Mouse (Mus musculus): ENCODE measurements around the gene S100a3. TPM values are rescaled to one million over a fixed set of nuclear protein-coding genes. Genes with fewer than 3 reads are reported as not detected.

Gene S100a3
- polyA plus RNA-seq, 1 experiment from 2014 or later: 2.6 TPM

DNA sequence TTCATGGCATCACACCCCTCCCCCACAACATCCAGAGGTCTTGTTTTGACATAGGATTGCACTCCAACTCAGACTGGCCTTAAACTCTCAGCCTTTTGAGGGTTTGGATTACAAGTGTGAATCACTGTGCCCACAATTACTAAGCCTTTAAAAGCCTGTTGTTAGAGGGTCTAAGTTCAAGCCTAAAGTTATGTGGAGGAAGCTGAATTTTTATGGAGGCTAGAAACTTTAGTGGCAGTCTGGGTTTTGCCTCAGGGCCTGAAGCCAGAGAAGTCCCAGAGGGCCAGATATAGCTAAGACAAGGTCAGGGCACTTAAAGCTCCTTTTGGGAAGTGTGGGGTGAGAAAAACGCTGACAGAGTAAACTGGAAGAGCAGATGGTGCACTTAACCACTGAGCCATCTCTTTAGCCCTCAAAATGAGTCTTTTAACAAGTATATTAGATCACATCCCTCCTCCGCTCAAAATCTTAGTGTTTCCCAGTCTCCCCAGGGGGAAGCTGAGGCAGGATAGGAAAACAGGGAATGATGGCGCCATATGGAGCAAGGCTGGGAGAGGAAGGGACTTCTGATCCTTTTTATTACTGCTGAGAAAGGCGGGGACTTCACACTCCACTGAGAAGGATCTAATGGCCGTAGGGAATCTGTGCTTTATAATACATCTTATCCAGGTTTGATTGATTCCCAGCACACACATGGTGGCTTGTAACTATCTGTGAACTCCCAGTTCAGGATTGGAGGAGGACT is 10.5 kb upstream of the S100a3 start:
- WGBS: 55% methylated on average over 5 of the region's 5 CpGs
- H3K4me3 ChIP-seq (replicated peaks; ENCODE audit: low read length): no peak overlapping the region
- H3K4me1 ChIP-seq (ENCODE audit: control insufficient read depth, insufficient read depth, low read length): no peaks in the 10 kb centered on the region
- H3K4me2 ChIP-seq (ENCODE audit: low read depth, low read length): no peak overlapping the region
- no peak overlapping the region for H3K27ac ChIP-seq (ENCODE audit: low read length)
- no peak overlapping the region for H3K9ac ChIP-seq (ENCODE audit: low read length)
- H3K9me3 ChIP-seq (replicated peaks; ENCODE audit: control insufficient read depth, low read length): no peaks in the 10 kb centered on the region
- no peaks in the 10 kb centered on the region for H3K27me3 ChIP-seq (ENCODE audit: control insufficient read depth, insufficient read depth, low read length)
- H3K36me3 ChIP-seq (ENCODE audit: control insufficient read depth, insufficient read depth, low read length): no peaks in the 10 kb centered on the region
- no peak for ATAC-seq (ENCODE audit: insufficient read depth, low FRiP score)

DNA sequence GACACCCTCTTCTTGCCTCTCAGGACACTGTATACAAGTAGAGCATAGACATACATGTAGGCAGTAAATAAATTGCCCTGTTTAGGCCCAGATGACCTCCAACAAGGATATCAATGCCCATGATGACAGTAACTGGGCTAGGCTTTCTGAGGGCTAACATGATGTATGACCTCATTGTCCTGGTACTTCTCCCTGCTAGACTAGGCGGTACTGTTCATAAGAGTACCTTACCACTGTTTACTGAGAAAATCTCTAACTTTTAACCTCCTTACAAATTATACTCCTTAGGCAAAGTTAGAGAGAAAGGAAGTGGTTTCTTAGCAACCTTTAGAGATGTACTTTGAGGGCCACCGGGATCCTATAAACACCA is 10.0 kb upstream of the S100a3 start:
- H3K9me3 ChIP-seq (replicated peaks; ENCODE audit: control insufficient read depth, low read length): no peaks in the 10 kb centered on the region
- H3K4me1 ChIP-seq (ENCODE audit: control insufficient read depth, insufficient read depth, low read length): no peaks in the 10 kb centered on the region
- no peak overlapping the region for H3K9ac ChIP-seq (ENCODE audit: low read length)
- no peak for ATAC-seq (ENCODE audit: insufficient read depth, low FRiP score)
- no peak overlapping the region for H3K4me3 ChIP-seq (replicated peaks; ENCODE audit: low read length)
- no peak overlapping the region for H3K4me2 ChIP-seq (ENCODE audit: low read depth, low read length)
- H3K27me3 ChIP-seq (ENCODE audit: control insufficient read depth, insufficient read depth, low read length): no peaks in the 10 kb centered on the region
- no peak overlapping the region for H3K27ac ChIP-seq (ENCODE audit: low read length)
- no peaks in the 10 kb centered on the region for H3K36me3 ChIP-seq (ENCODE audit: control insufficient read depth, insufficient read depth, low read length)
- WGBS: 72% methylated on average over 2 of the region's 2 CpGs

DNA sequence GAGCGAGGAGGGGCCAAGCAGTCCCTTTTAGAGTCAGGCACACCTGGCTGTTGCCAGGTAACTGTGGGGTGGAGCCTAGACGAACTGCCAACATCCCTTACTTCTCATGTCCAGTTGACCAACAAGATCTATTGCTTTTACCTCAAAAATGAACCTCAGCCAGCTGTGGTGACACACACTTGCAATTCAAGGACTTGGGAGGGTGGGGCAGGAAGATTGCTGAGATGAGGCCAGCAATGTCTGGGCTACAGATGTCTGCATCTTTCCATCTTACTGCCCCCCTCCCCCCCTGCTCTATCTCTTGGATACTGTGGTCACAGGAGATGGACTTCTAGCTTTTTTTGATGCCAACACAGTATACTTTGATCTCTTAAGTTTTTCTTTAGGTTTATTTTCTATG is 8.1 kb upstream of the S100a3 start:
- Histone ChIP-seq H3K9me3 (replicated peaks; ENCODE audit: control insufficient read depth, low read length) (no peaks in the 10 kb centered on the region), H3K4me3 (replicated peaks; ENCODE audit: low read length) (no peak overlapping the region), H3K27me3 (ENCODE audit: control insufficient read depth, insufficient read depth, low read length) (no peaks in the 10 kb centered on the region), H3K36me3 (ENCODE audit: control insufficient read depth, insufficient read depth, low read length) (no peaks in the 10 kb centered on the region), H3K4me1 (ENCODE audit: control insufficient read depth, insufficient read depth, low read length) (no peaks in the 10 kb centered on the region), H3K9ac (ENCODE audit: low read length) (no peak overlapping the region), H3K4me2 (ENCODE audit: low read depth, low read length) (no peak overlapping the region), H3K27ac (ENCODE audit: low read length) (no peak overlapping the region)
- ATAC-seq (ENCODE audit: insufficient read depth, low FRiP score): no peak
- 66% methylated on average over 2 of the region's 2 CpGs for WGBS

DNA sequence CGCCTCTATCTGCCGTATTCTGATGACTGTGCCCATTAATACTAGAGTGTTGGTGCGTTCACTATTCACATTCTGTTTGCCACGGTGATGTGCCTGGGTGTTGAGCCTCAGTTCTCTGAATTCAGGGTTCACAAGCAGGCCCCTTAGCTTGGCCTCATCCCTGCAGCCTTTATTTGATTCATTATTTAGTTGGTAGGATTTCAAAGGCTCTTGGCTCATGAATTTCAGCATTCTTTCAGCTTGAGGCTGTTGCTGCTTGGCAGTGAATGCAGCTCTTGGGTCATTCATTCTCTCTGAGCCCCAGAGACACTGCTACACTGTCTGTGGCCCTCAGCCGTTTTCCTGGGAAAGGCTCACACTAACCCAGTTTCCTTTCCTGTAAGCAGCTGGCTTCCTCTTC is 4.4 kb upstream of the S100a3 start:
- 60% methylated on average over 5 of the region's 5 CpGs for WGBS
- ATAC-seq (ENCODE audit: insufficient read depth, low FRiP score): no peak
- no peaks in the 10 kb centered on the region for H3K27me3 ChIP-seq (ENCODE audit: control insufficient read depth, insufficient read depth, low read length)
- H3K36me3 ChIP-seq (ENCODE audit: control insufficient read depth, insufficient read depth, low read length): no peaks in the 10 kb centered on the region
- no peak overlapping the region for H3K4me2 ChIP-seq (ENCODE audit: low read depth, low read length)
- H3K9ac ChIP-seq (ENCODE audit: low read length): no peak overlapping the region
- H3K4me1 ChIP-seq (ENCODE audit: control insufficient read depth, insufficient read depth, low read length): no peaks in the 10 kb centered on the region
- no peak overlapping the region for H3K27ac ChIP-seq (ENCODE audit: low read length)
- no peak overlapping the region for H3K4me3 ChIP-seq (replicated peaks; ENCODE audit: low read length)
- no peaks in the 10 kb centered on the region for H3K9me3 ChIP-seq (replicated peaks; ENCODE audit: control insufficient read depth, low read length)

DNA sequence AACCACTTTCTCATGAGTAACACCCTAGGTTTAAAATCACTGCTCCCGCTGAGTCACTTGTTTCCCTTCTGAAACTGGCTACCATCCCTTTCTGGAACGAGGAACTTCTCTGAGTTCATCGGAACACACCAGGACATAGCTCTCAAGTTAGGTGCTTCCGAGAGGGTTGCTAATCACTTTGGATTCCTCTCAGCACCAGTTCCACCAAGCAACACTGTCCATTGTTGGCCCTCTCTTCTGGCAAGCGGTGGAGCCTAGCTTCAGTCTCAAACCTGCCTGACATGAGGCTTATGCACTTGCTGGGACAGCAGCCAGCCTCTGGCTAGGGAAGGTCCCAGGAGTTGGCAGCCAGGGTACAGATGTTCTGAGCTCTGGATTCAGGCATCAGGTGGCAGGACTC is 14.3 kb downstream of the S100a3 start:
- H3K27ac ChIP-seq (ENCODE audit: low read length): peak overlapping the region; percentile 46; the same call in 1 of the 2 replicates
- H3K4me2 ChIP-seq (ENCODE audit: low read depth, low read length): no peak overlapping the region
- no peak overlapping the region for H3K4me3 ChIP-seq (replicated peaks; ENCODE audit: low read length)
- no peaks in the 10 kb centered on the region for H3K9me3 ChIP-seq (replicated peaks; ENCODE audit: control insufficient read depth, low read length)
- H3K36me3 ChIP-seq (ENCODE audit: control insufficient read depth, insufficient read depth, low read length): no peaks in the 10 kb centered on the region
- H3K9ac ChIP-seq (ENCODE audit: low read length): no peak overlapping the region
- no peak for ATAC-seq (ENCODE audit: insufficient read depth, low FRiP score)
- H3K27me3 ChIP-seq (ENCODE audit: control insufficient read depth, insufficient read depth, low read length): no peaks in the 10 kb centered on the region
- WGBS: 77% methylated on average over 5 of the region's 5 CpGs
- H3K4me1 ChIP-seq (ENCODE audit: control insufficient read depth, insufficient read depth, low read length): peaks cover 3% of the 10 kb centered on the region; the same call in 1 of the 2 replicates

DNA sequence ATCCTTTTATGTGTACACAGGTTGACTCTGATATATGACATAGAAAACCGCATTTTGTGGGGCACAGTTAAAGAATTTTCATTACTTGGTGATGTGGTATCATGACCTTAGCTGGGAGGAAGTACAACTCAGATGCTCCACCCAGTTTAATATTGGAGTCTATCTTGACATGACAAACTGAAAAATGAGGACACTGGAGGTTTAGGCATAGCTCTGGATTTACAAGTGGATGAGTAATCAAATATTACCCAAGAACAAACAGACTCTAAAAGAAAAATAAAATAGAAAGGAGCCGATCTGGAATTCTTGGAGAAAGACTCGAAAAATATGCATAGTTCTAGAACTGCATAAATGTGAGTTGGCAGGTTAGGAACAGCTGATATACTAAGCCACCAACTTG is 14.9 kb downstream of the S100a3 start:
- H3K4me2 ChIP-seq (ENCODE audit: low read depth, low read length): no peak overlapping the region
- no peaks in the 10 kb centered on the region for H3K36me3 ChIP-seq (ENCODE audit: control insufficient read depth, insufficient read depth, low read length)
- H3K27ac ChIP-seq (ENCODE audit: low read length): peak overlapping the region; percentile 36
- no peaks in the 10 kb centered on the region for H3K27me3 ChIP-seq (ENCODE audit: control insufficient read depth, insufficient read depth, low read length)
- H3K9ac ChIP-seq (ENCODE audit: low read length): no peak overlapping the region
- no peaks in the 10 kb centered on the region for H3K9me3 ChIP-seq (replicated peaks; ENCODE audit: control insufficient read depth, low read length)
- no peak overlapping the region for H3K4me3 ChIP-seq (replicated peaks; ENCODE audit: low read length)
- WGBS: 70% methylated on average over 3 of the region's 3 CpGs
- ATAC-seq (ENCODE audit: insufficient read depth, low FRiP score): no peak
- peaks cover 3% of the 10 kb centered on the region; the same call in 1 of the 2 replicates for H3K4me1 ChIP-seq (ENCODE audit: control insufficient read depth, insufficient read depth, low read length)

DNA sequence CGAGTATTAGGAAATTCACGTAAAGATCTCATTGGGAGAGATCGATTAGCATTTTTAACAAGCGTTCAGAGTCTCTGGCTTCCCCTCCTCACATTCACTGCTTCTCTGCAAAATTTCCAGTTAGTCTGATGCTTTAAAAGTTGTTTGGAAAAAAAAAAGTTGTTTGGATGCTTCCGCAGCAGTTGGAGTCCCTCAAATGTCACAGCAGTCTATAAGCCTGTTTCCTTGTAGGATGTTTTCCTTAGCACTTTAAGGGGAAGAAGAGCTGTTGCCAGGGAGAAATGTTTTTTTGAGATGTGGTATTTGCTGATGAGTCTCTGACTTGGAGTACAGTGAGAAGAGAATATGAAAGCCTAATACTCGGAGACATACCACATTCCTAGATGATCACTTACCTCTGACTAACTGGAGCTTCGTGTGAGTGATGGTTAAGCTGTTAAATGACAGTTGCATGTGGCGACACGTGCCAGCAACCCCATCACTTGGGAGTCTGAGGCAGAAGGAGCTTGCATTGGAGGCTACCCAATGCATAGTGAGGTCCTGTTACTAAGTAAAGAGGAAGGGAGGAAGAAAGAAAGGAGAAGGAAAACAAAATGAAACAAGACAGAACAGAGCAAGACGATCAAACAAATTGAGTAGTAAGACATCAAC is 16.1 kb downstream of the S100a3 start:
- Histone ChIP-seq H3K9me3 (replicated peaks; ENCODE audit: control insufficient read depth, low read length) (no peaks in the 10 kb centered on the region), H3K4me1 (ENCODE audit: control insufficient read depth, insufficient read depth, low read length) (peaks cover 3% of the 10 kb centered on the region; the same call in 1 of the 2 replicates), H3K9ac (ENCODE audit: low read length) (no peak overlapping the region), H3K4me2 (ENCODE audit: low read depth, low read length) (no peak overlapping the region), H3K36me3 (ENCODE audit: control insufficient read depth, insufficient read depth, low read length) (no peaks in the 10 kb centered on the region), H3K27ac (ENCODE audit: low read length) (peak overlapping the region; percentile 50; the same call in 1 of the 2 replicates), H3K27me3 (ENCODE audit: control insufficient read depth, insufficient read depth, low read length) (no peaks in the 10 kb centered on the region), H3K4me3 (replicated peaks; ENCODE audit: low read length) (no peak overlapping the region)
- no peak for ATAC-seq (ENCODE audit: insufficient read depth, low FRiP score)
- 69% methylated on average over 10 of the region's 10 CpGs for WGBS

DNA sequence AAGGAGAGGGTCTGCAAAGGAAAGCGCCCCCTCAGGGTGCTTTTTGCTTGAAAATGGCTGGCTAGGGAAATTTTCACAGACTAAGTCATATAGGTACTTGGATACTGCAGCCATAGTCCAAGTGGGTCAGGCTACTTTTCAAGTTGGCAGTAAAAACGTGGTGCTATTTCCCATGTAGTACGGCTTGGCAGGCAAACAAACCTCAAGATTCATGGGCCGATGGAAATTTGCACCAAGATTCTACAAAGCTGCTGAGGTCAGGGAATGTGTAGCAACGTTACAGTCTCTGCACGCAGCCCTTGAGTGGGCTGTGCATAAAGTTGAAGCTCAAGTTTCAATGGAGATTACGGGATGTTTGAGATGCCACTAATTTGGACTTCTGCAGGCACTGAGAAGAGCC is 19.1 kb downstream of the S100a3 start:
- H3K36me3 ChIP-seq (ENCODE audit: control insufficient read depth, insufficient read depth, low read length): no peaks in the 10 kb centered on the region
- no peak for ATAC-seq (ENCODE audit: insufficient read depth, low FRiP score)

DNA sequence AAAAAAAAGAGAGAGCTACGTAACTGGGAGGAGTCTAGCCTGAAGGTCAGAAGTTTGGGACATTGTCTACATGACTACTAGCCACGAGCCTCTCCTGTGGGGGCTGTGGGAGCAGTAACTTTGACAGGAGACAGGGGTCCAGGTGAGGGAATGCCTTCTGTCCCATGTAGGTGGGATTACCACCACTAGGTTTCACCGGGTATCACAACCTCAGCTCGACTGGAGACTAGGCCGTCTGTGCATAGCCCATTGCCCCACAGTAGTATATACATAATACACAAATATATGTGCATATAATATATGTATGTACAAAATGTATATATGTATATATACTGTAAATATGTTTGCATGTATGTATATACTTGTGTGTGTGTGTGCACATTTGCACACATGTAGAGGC is 20.8 kb downstream of the S100a3 start:
- Histone ChIP-seq H3K36me3 (ENCODE audit: control insufficient read depth, insufficient read depth, low read length) (no peaks in the 10 kb centered on the region), H3K4me3 (replicated peaks; ENCODE audit: low read length) (no peak overlapping the region), H3K9ac (ENCODE audit: low read length) (no peak overlapping the region), H3K27me3 (ENCODE audit: control insufficient read depth, insufficient read depth, low read length) (no peaks in the 10 kb centered on the region), H3K27ac (ENCODE audit: low read length) (no peak overlapping the region), H3K9me3 (replicated peaks; ENCODE audit: control insufficient read depth, low read length) (no peaks in the 10 kb centered on the region), H3K4me2 (ENCODE audit: low read depth, low read length) (no peak overlapping the region), H3K4me1 (ENCODE audit: control insufficient read depth, insufficient read depth, low read length) (0 out of 2 replicates have a peak, but pooled peaks cover 11% of the 10 kb centered on the region)
- WGBS: 90% methylated on average over 5 of the region's 5 CpGs
- no peak for ATAC-seq (ENCODE audit: insufficient read depth, low FRiP score)

More for the DNA sequence above, 19.1 kb downstream of the S100a3 start:
- Histone ChIP-seq H3K27me3 (ENCODE audit: control insufficient read depth, insufficient read depth, low read length) (no peaks in the 10 kb centered on the region), H3K9me3 (replicated peaks; ENCODE audit: control insufficient read depth, low read length) (no peaks in the 10 kb centered on the region), H3K4me1 (ENCODE audit: control insufficient read depth, insufficient read depth, low read length) (peaks cover 9% of the 10 kb centered on the region; the same call in 1 of the 2 replicates), H3K4me3 (replicated peaks; ENCODE audit: low read length) (no peak overlapping the region), H3K9ac (ENCODE audit: low read length) (no peak overlapping the region), H3K4me2 (ENCODE audit: low read depth, low read length) (no peak overlapping the region), H3K27ac (ENCODE audit: low read length) (no peak overlapping the region)
- 58% methylated on average over 7 of the region's 7 CpGs for WGBS
